Mouse (Mus musculus) ES-Bruce4 (cell line): ENCODE measurements at regions not wholly inside any gene's neighbourhood (a gene's known extent, or its start where the extent isn't known, plus 50 kb on each side); places are given as distances from the start of the nearest gene placed in this dataset.
"Not testable (repeated sequence)": the region's sequence is repeated elsewhere in the genome, so short reads cannot be mapped to it uniquely, and the experiment has no call there.

ENCODE experiments used
- H3K27ac ChIP-seq: 2 replicates; pipeline ENCODE4 v1.5.1; 2012; ENCODE audit warnings: low read length, inconsistent platforms; ENCODE audit not compliant: insufficient read depth
- H3K27me3 ChIP-seq: 2 replicates; pipeline ENCODE4 v1.6.1; 2012; ENCODE audit warnings: mild to moderate bottlenecking, low read length, inconsistent platforms; ENCODE audit not compliant: control insufficient read depth, poor library complexity, insufficient read depth, severe bottlenecking
- H3K36me3 ChIP-seq: 2 replicates; pipeline ENCODE4 v1.6.1; 2012; ENCODE audit warnings: inconsistent platforms, mild to moderate bottlenecking, low read length, moderate library complexity; ENCODE audit not compliant: control insufficient read depth, poor library complexity, insufficient read depth, severe bottlenecking
- H3K4me1 ChIP-seq: one replicate; pipeline ENCODE4 v1.8.1; 2011; ENCODE audit warnings: low read length; ENCODE audit not compliant: control insufficient read depth, insufficient read depth
- H3K4me3 ChIP-seq: 2 replicates; pipeline ENCODE4 v1.5.1; 2011; ENCODE audit warnings: low read depth, mild to moderate bottlenecking, low read length
- H3K9ac ChIP-seq: 2 replicates; pipeline ENCODE4 v1.6.1; 2012; ENCODE audit warnings: low read depth, mild to moderate bottlenecking, inconsistent platforms; ENCODE audit not compliant: poor library complexity, severe bottlenecking
- H3K9me3 ChIP-seq: replicated peaks from 2 replicates; pipeline ENCODE4 v1.6.1; 2012; ENCODE audit warnings: mild to moderate bottlenecking, low read length, inconsistent platforms; ENCODE audit not compliant: control insufficient read depth, poor library complexity, insufficient read depth, severe bottlenecking
- CTCF ChIP-seq: IDR thresholded peaks from one replicate; pipeline ENCODE4 v1.8.1; 2011; ENCODE audit warnings: low read depth, low read length
- EP300 ChIP-seq: IDR thresholded peaks from 2 replicates; pipeline ENCODE4 v1.6.1; 2011; ENCODE audit warnings: low read depth, low read length; ENCODE audit not compliant: insufficient read depth
- POLR2A ChIP-seq: IDR thresholded peaks from one replicate; pipeline ENCODE4 v1.8.1; 2011; ENCODE audit warnings: low read length; ENCODE audit not compliant: insufficient read depth

DNA sequence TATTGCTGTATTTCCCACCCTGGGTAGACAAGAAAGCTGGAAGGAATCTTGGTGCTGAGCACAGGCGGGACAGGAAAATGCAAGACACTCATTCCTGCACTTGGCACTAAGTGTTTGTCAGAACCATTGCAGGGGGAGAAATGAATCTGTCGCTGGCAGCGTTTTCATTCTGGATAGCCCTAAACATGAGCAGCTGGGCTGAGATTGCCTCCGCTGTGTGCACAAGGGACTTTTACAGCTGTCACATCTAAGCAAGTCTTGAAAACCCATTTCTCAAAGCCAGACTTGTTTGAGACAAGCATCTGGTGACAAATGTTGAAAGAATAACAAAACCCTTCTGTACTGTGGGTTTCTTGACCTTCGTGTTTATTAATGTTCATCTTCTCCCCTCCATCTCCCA, 438.4 kb upstream of the Jmjd1c start:
- no peaks in the 10 kb centered on the region for H3K9me3 ChIP-seq
- H3K4me1 ChIP-seq: no peaks in the 10 kb centered on the region
- H3K4me3 ChIP-seq: no peak overlapping the region
- no peak overlapping the region for H3K27ac ChIP-seq
- no peaks in the 10 kb centered on the region; the same call in 1 of the 2 replicates for H3K27me3 ChIP-seq
- TF ChIP-seq POLR2A (no peak), EP300 (no peak)
- no peaks in the 10 kb centered on the region for H3K36me3 ChIP-seq
- H3K9ac ChIP-seq: no peak overlapping the region

DNA sequence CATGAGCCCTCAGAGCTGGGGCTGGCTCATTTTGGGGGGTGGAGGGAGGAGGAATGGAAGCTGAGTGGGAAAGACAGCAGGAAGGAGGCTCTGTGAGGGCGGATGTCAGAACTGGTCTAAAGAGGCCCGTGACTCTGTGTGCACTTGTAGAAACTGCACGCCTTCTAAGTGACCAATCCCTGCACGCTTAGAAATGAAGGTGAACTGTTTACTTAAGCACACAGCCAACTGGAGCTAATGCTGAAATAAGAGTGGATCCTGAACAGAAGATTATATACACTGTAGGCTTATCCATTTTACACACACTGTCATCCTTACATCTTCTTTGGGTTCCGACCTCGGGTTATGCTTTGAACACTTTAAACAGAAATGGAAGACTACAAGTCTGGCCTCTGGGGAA, 412.8 kb upstream of the Jmjd1c start:
- Histone ChIP-seq H3K9ac (no peak overlapping the region), H3K36me3 (no peaks in the 10 kb centered on the region), H3K4me1 (no peaks in the 10 kb centered on the region), H3K4me3 (no peak overlapping the region), H3K27me3 (no peaks in the 10 kb centered on the region; the same call in 1 of the 2 replicates), H3K27ac (no peak overlapping the region), H3K9me3 (peaks cover 7% of the 10 kb centered on the region)
- no peak for TF ChIP-seq EP300
- no peak for TF ChIP-seq CTCF
- no peak for TF ChIP-seq POLR2A

DNA sequence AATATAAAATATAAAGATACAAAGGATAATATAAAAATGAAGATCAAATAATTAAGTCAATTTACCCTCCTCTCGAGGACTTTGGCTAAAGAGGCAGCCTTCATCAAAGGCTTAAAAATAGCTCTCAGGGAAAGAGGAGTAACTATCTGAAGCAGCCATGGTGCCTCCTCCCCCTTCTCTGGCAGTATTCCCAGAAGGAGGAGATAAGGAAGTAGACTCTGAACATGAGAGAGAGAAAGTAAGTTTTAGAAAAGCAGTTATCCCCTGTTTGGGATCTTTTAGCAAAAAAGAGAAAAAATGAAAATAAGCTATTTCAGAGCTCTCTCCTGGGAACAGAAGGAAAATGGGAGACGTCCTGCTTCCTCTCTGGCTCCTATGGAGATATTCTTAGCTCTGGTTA, 406.7 kb upstream of the Jmjd1c start:
- not testable (repeated sequence) for H3K4me1 ChIP-seq, H3K27ac ChIP-seq, H3K4me3 ChIP-seq, H3K27me3 ChIP-seq, H3K9ac ChIP-seq, H3K36me3 ChIP-seq
- peaks cover 20% of the 10 kb centered on the region for H3K9me3 ChIP-seq

DNA sequence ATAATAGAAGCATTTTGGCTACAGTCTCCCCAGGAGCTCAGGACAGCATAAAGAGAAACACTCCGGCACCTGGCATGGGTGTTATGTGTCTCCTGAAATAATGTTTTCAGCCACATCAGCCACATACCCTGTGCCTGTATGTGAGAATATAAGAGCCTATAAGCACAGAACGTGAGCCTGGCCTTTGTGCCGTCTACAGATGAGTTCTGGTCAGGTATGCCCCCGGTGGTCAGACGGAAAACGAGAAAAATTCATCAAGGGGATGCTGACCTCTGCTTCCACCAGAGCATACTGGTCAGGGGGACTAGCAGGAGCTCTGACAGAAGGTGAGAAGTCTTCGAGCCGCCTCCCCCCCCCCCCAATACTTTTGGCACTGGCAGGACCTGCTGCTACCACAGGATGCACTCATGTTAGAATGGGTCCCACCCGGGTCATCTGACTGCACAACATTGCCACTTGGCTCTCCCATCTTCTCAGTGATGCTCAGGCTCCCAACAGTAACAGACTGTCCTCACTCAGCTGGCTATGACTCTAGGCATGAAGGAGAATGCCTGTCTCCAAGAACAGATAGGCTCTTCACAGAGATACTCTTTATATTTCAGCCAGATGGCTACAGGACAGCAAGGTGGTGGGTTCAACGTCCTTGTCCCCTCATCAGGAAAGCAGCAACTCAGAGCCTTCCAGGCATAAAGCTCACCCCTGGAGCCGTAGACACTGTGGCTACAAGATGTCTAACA, 401.2 kb upstream of the Jmjd1c start:
- Histone ChIP-seq H3K27ac (no peak overlapping the region), H3K27me3 (no peaks in the 10 kb centered on the region), H3K4me1 (no peaks in the 10 kb centered on the region), H3K9ac (no peak overlapping the region), H3K36me3 (no peaks in the 10 kb centered on the region), H3K9me3 (peaks cover 3% of the 10 kb centered on the region; the same call in 1 of the 2 replicates), H3K4me3 (no peak overlapping the region)
- no peak for TF ChIP-seq POLR2A
- no peak for TF ChIP-seq CTCF
- TF ChIP-seq EP300: no peak

DNA sequence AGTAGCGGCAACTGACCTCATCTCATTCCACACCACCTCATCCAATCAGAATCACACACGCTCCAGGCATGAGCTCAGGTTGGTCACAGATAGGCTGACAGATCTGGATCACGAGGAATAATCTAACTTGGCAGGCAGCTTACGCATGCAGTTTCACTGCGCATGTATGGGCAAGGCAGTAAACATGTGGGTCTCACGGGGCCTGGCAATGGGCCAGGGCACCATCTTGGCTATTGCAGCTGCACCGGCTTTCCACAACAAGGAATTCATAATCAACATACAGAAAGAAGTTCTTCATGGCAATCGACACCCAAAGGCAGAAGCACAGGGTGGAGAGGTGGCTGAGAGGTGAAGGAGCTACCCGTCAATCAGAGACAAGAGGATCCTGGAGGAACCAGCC, 381.0 kb upstream of the Jmjd1c start:
- not testable (repeated sequence) for H3K27me3 ChIP-seq

DNA sequence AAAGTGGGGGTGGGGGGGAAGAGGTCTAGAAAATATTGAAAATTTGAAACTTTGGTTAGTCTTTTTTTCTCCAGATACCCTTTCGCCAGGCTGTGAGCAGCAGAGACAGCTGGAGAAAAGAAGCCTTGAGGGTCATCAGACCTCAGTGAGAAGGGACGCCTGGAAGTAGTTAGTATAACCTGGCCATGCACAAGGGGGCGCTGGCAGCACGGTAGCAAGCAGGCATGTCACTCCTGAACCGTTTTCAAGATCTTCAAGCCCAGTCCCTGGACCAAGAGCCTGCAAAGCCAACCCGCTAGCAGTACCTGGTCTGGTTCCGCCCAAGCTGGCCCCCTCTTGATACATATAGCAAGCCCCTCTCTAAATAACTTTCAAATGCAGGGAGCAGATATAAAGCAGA, 378.0 kb upstream of the Jmjd1c start:
- no peaks in the 10 kb centered on the region; the same call in 1 of the 2 replicates for H3K27me3 ChIP-seq
- TF ChIP-seq CTCF (peak; percentile 64), POLR2A (no peak)
- H3K4me1 ChIP-seq: no peaks in the 10 kb centered on the region
- H3K4me3 ChIP-seq: no peak overlapping the region
- no peaks in the 10 kb centered on the region for H3K36me3 ChIP-seq
- H3K27ac ChIP-seq: no peak overlapping the region
- H3K9ac ChIP-seq: no peak overlapping the region
- peaks cover 26% of the 10 kb centered on the region for H3K9me3 ChIP-seq

More for the DNA sequence above, 381.0 kb upstream of the Jmjd1c start:
- H3K9ac ChIP-seq, H3K27ac ChIP-seq, H3K9me3 ChIP-seq, H3K36me3 ChIP-seq, H3K4me3 ChIP-seq, H3K4me1 ChIP-seq: not testable (repeated sequence)
